Mouse (Mus musculus) mouse trophoblast stem cell (cell line): ENCODE results near the gene Tap2.

Experiments used
- in situ Hi-C, 2 experiments: fragments of 300-500 bp; cut with MseI, MboI; formaldehyde crosslinking; loops; 2 replicates in 1 of 2; 3 replicates in 1 of 2; pipeline ENCODE4 v1.15.1; 2025

The Tap2 gene

GRCm38 (mm10) chr17:34203444-34203843 lies at the start of gene Tap2:
Tap2 (plus strand) TSS chr17:34203527.
- in situ Hi-C loops: no loop called here

- in situ Hi-C loops: no loop called here
These were observed 47.8 kb upstream of the Tap2 start for GRCm38 (mm10) chr17:34155534-34155933.

GRCm38 (mm10) chr17:34164202-34164895 lies 39.0 kb upstream of the Tap2 start:
- in situ Hi-C loops: loop anchor here (10.0 kb wide), 1 partner anchor 90 kb away; no protein-coding TSS in a partner anchor

GRCm38 (mm10) chr17:34165033-34165730 lies 38.1 kb upstream of the Tap2 start:
- in situ Hi-C loops: loop anchor here (5.0 to 10.0 kb wide), 3 partner anchors 33 to 90 kb away; partner anchors contain the start of gene H2-Ob (in 1 of the 2)

GRCm38 (mm10) chr17:34169279-34169678 lies 34.0 kb upstream of the Tap2 start:
- in situ Hi-C loops: loop anchor here (5.0 to 10.0 kb wide), 3 partner anchors 37 to 94 kb away; partner anchors contain the start of gene H2-Ob (in 1 of the 2)

- in situ Hi-C loops: loop anchor here in 1 of 2 experiments (5.0 kb wide), 1 partner anchor 72 kb away; no protein-coding TSS in a partner anchor
These were observed 32.8 kb upstream of the Tap2 start for GRCm38 (mm10) chr17:34170487-34170876.

GRCm38 (mm10) chr17:34170877-34171498 lies 32.3 kb upstream of the Tap2 start:
- in situ Hi-C loops: loop anchor here in 1 of 2 experiments (5.0 kb wide), 1 partner anchor 71 kb away; no protein-coding TSS in a partner anchor

- in situ Hi-C loops: loop anchor here in 1 of 2 experiments (5.0 kb wide), 1 partner anchor 70 kb away; no protein-coding TSS in a partner anchor
These were observed 30.8 kb upstream of the Tap2 start for GRCm38 (mm10) chr17:34172528-34172927.

GRCm38 (mm10) chr17:34174075-34174474 lies 29.3 kb upstream of the Tap2 start:
- in situ Hi-C loops: loop anchor here in 1 of 2 experiments (5.0 kb wide), 1 partner anchor 68 kb away; no protein-coding TSS in a partner anchor

GRCm38 (mm10) chr17:34177179-34177578 lies 26.1 kb upstream of the Tap2 start:
- in situ Hi-C loops: no loop called here

- in situ Hi-C loops: no loop called here
These were observed 24.3 kb upstream of the Tap2 start for GRCm38 (mm10) chr17:34179019-34179418.

- in situ Hi-C loops: no loop called here
These were observed 23.1 kb upstream of the Tap2 start for GRCm38 (mm10) chr17:34179913-34180859.

GRCm38 (mm10) chr17:34183564-34184219 lies 19.6 kb upstream of the Tap2 start:
- in situ Hi-C loops: no loop called here

- in situ Hi-C loops: no loop called here
These were observed 17.8 kb upstream of the Tap2 start for GRCm38 (mm10) chr17:34185526-34185925.

GRCm38 (mm10) chr17:34186885-34187260 lies 16.5 kb upstream of the Tap2 start:
- in situ Hi-C loops: no loop called here

- in situ Hi-C loops: no loop called here
These were observed 15.9 kb upstream of the Tap2 start, which contains the start of the genes Tap1 and Psmb9 for GRCm38 (mm10) chr17:34187261-34187916. Tap1 (plus strand) TSS chr17:34187553. Psmb9 (minus strand) TSS chr17:34187764.

GRCm38 (mm10) chr17:34188010-34188409 lies 15.3 kb upstream of the Tap2 start:
- in situ Hi-C loops: no loop called here

GRCm38 (mm10) chr17:34188986-34189385 lies 14.3 kb upstream of the Tap2 start:
- in situ Hi-C loops: no loop called here

GRCm38 (mm10) chr17:34192852-34193251 lies 10.5 kb upstream of the Tap2 start:
- in situ Hi-C loops: no loop called here

GRCm38 (mm10) chr17:34193468-34193867 lies 9.9 kb upstream of the Tap2 start:
- in situ Hi-C loops: no loop called here
